Mouse (Mus musculus) common myeloid progenitor, adult 5-6 weeks (primary cell): ENCODE measurements around the gene Atp6v1g1. TPM values are rescaled to one million over a fixed set of nuclear protein-coding genes. Genes with fewer than 3 reads are reported as not detected.
A peak's percentile ranks its signal among the peaks of the same experiment; 100 is the strongest.

Source experiments
- ATAC-seq: replicated peaks from 2 replicates; pipeline ENCODE4 v1.8.0; 2016; ENCODE audit warnings: low read depth, mild to moderate bottlenecking, moderate TSS enrichment, inconsistent platforms; ENCODE audit not compliant: poor library complexity, severe bottlenecking
- total RNA-seq: library from RNA; stranded (forward); fragments of 200-1000, 187-1606 nt; gene quantifications from 2 replicates; pipeline ENCODE4 v1.2.3, GENCODE M21; 2017

Atp6v1g1 gene
- total RNA-seq, 1 experiment from 2014 or later: 75.4 TPM

GRCm38 (mm10) chr4:63570208-63570781, 25.7 kb downstream of the Atp6v1g1 start:
- no peak for ATAC-seq

GRCm38 (mm10) chr4:63572621-63573020, 28.0 kb downstream of the Atp6v1g1 start:
- ATAC-seq: peak; percentile 69

GRCm38 (mm10) chr4:63579649-63580048, 35.1 kb downstream of the Atp6v1g1 start:
- no peak for ATAC-seq

GRCm38 (mm10) chr4:63580078-63580477, 35.5 kb downstream of the Atp6v1g1 start:
- no peak for ATAC-seq

- ATAC-seq: no peak
Measured at GRCm38 (mm10) chr4:63582580-63582979, 38.0 kb downstream of the Atp6v1g1 start.

GRCm38 (mm10) chr4:63585216-63585615, 40.6 kb downstream of the Atp6v1g1 start:
- ATAC-seq: no peak

GRCm38 (mm10) chr4:63586240-63586639, 41.7 kb downstream of the Atp6v1g1 start:
- ATAC-seq: no peak

- ATAC-seq: peak; percentile 94
Measured at GRCm38 (mm10) chr4:63589987-63590386, 45.4 kb downstream of the Atp6v1g1 start.

- 0 out of 2 replicates have a peak, but pooled peaks have one; percentile 5 for ATAC-seq
Measured at GRCm38 (mm10) chr4:63590538-63590937, 46.0 kb downstream of the Atp6v1g1 start.

- ATAC-seq: 0 out of 2 replicates have a peak, but pooled peaks have one; percentile 24
Measured at GRCm38 (mm10) chr4:63594459-63595110, 50.0 kb downstream of the Atp6v1g1 start.

- peak; percentile 26 for ATAC-seq
Measured at GRCm38 (mm10) chr4:63595259-63595658, 50.7 kb downstream of the Atp6v1g1 start.

- no peak for ATAC-seq
Measured at GRCm38 (mm10) chr4:63596010-63596409, 51.4 kb downstream of the Atp6v1g1 start.

Other genes with a start within 250 kb of the Atp6v1g1 start
- gene Orm1, start 200.2 kb upstream of the Atp6v1g1 start, total RNA-seq: 2.6 TPM in 1 of 2 replicates, not detected in the other
- gene Orm3, start 188.6 kb upstream of the Atp6v1g1 start, total RNA-seq: not detected in 2 replicates
- not detected in 2 replicates for gene Orm2, start 182.3 kb upstream of the Atp6v1g1 start, total RNA-seq
- gene Akna, start 141.4 kb upstream of the Atp6v1g1 start, total RNA-seq: 10.0 and 13.8 TPM in 2 replicates
- 0.97 and 4.7 TPM in 2 replicates for gene Whrn, start 48.8 kb upstream of the Atp6v1g1 start, total RNA-seq
- 14.9 and 33.9 TPM in 2 replicates for gene Tmem268, start 14.0 kb downstream of the Atp6v1g1 start, total RNA-seq
- gene Gm11213, start 60.5 kb downstream of the Atp6v1g1 start, total RNA-seq: not detected in 2 replicates
- gene Tex48, start 77.7 kb downstream of the Atp6v1g1 start, total RNA-seq: not detected in 2 replicates
- not detected in 2 replicates for gene Gm11214, start 118.6 kb downstream of the Atp6v1g1 start, total RNA-seq
- not detected in 2 replicates for gene Tnfsf15, start 200.3 kb downstream of the Atp6v1g1 start, total RNA-seq